Mouse (Mus musculus): ENCODE results near the gene Hs3st4. TPM values are rescaled to one million over a fixed set of nuclear protein-coding genes. Genes with fewer than 3 reads are reported as not detected.

The Hs3st4 gene
- polyA plus RNA-seq, 1 experiment from 2014 or later = 14.9 TPM

DNA sequence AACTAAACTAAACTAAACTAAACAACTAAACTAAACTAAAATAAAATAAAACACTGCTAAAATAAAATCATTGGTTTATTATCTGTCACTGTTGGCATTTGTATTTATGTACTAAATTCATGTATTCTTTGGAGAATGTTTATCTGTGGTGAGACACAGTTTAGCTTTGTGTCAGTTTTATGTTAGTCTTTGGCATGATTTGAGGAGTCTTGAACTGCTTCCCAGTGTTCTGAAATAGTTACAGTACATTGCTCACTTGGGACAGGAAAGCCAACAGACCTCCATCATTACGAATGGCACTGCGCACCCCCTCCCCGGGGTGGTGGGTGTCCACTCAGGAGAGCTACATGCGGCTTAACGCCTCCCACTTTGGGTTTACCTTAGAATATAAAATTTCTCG, 158.6 kb downstream of the Hs3st4 start:
- no peaks in the 10 kb centered on the region for H3K27me3 ChIP-seq (replicated peaks)
- H3K9ac ChIP-seq (replicated peaks) = no peak overlapping the region
- no peaks in the 10 kb centered on the region for H3K36me3 ChIP-seq
- H3K27ac ChIP-seq (replicated peaks) = no peak overlapping the region
- no peaks in the 10 kb centered on the region for H3K4me1 ChIP-seq
- no peaks in the 10 kb centered on the region for H3K9me3 ChIP-seq (replicated peaks)
- 89% methylated on average over 6 of the region's 6 CpGs for WGBS
- H3K4me3 ChIP-seq (replicated peaks) = no peak overlapping the region
- no peak overlapping the region for H3K4me2 ChIP-seq
- ATAC-seq (ENCODE audit: low FRiP score) = no peak

DNA sequence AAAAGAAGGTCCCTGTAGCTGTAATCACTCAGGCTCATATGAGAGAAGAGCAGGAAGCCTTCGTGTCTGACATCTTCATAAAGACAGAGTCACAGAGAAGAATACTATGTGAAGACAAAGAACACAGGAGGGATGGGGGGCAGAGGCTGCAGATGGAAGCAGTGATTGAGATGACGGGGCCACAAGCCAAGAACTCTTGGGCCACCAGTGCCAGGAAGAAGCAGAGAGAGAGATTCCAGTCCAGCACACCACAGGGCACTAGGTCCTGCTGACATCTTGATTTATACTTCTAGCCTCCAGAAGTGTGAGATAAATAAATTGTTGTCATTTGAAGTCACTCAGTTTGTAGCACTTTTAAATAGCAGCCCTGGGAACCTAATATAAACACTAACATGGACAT, 168.2 kb downstream of the Hs3st4 start:
- H3K9ac ChIP-seq (replicated peaks) = no peak overlapping the region
- ATAC-seq (ENCODE audit: low FRiP score) = no peak
- no peaks in the 10 kb centered on the region for H3K36me3 ChIP-seq
- 79% methylated on average over 2 of the region's 2 CpGs for WGBS
- no peaks in the 10 kb centered on the region for H3K27me3 ChIP-seq (replicated peaks)
- no peaks in the 10 kb centered on the region for H3K4me1 ChIP-seq
- H3K4me2 ChIP-seq = no peak overlapping the region
- no peak overlapping the region for H3K27ac ChIP-seq (replicated peaks)
- no peaks in the 10 kb centered on the region for H3K9me3 ChIP-seq (replicated peaks)
- H3K4me3 ChIP-seq (replicated peaks) = no peak overlapping the region

DNA sequence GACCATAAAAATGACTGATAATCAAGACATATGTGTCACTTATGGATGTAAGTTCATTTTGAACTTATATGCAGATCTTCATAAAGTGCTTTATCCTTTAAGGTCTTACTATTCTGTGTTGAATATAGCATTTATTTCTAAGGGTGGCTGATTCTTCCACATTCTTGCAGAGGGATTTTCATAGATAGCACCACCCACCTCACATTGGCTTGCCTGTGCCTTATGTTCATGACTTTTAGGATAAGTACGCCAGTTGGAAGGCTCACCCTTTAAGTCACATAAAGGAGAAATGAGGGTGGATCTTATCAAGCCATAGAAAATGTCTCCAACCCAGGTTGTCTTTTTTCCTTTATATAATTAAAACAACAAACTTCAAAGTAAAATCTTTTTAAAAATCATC, 180.6 kb downstream of the Hs3st4 start:
- 89% methylated on average over 1 of the region's 1 CpGs for WGBS
- H3K27me3 ChIP-seq (replicated peaks) = no peaks in the 10 kb centered on the region
- no peak for ATAC-seq (ENCODE audit: low FRiP score)
- H3K9me3 ChIP-seq (replicated peaks) = no peaks in the 10 kb centered on the region
- no peak overlapping the region for H3K27ac ChIP-seq (replicated peaks)
- no peaks in the 10 kb centered on the region for H3K36me3 ChIP-seq
- H3K9ac ChIP-seq (replicated peaks) = no peak overlapping the region
- no peaks in the 10 kb centered on the region for H3K4me1 ChIP-seq
- H3K4me2 ChIP-seq = no peak overlapping the region
- no peak overlapping the region for H3K4me3 ChIP-seq (replicated peaks)

DNA sequence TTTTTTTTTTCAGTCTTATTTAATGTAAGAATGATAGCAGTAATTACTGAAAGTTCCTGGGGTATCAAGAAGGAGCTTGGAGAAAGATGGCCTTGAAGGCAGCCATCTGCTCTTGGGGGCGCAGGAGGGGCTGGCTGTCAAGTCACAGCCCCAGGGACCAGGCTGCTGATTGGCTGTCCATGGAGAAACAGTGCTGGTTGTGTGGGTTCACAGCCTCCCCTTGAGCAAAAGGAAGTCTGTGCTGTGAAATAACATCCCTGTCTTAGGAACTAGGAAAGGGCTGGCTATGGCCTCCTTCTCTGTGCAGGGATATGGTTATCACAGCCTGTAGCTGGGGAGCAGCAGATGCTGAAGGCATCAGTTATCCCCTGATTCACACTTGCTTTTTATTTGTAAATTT, 183.6 kb downstream of the Hs3st4 start:
- Histone ChIP-seq H3K4me3 (replicated peaks) (no peak overlapping the region), H3K9ac (replicated peaks) (no peak overlapping the region), H3K9me3 (replicated peaks) (no peaks in the 10 kb centered on the region), H3K27ac (replicated peaks) (no peak overlapping the region), H3K36me3 (no peaks in the 10 kb centered on the region), H3K4me2 (no peak overlapping the region), H3K27me3 (replicated peaks) (no peaks in the 10 kb centered on the region), H3K4me1 (no peaks in the 10 kb centered on the region)
- 50% methylated on average over 1 of the region's 1 CpGs for WGBS
- ATAC-seq (ENCODE audit: low FRiP score) = no peak

DNA sequence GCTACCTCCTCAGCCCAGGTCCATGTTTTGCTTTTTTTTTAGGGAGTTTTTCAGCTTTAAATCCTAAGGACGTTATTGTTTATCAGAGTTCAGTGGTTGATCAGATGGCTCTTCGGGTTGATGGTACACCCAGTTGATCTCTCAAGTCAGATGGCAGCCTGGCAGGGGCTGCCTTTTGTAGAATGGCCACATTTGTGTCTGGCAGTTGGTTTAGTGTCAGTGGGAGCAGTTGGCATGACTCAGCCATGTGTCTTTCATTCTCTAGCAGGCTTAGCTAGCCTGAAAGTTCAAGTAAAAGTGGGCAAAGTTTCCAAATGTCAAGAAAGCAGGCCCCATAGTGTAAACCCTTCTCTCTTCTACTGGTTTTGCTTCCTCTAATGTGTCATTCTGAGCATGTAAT, 186.1 kb downstream of the Hs3st4 start:
- WGBS = 89% methylated on average over 2 of the region's 2 CpGs
- H3K4me1 ChIP-seq = no peaks in the 10 kb centered on the region
- no peaks in the 10 kb centered on the region for H3K36me3 ChIP-seq
- H3K4me2 ChIP-seq = no peak overlapping the region
- no peak for ATAC-seq (ENCODE audit: low FRiP score)
- no peaks in the 10 kb centered on the region for H3K27me3 ChIP-seq (replicated peaks)
- H3K9ac ChIP-seq (replicated peaks) = no peak overlapping the region
- no peak overlapping the region for H3K4me3 ChIP-seq (replicated peaks)
- H3K9me3 ChIP-seq (replicated peaks) = no peaks in the 10 kb centered on the region
- no peak overlapping the region for H3K27ac ChIP-seq (replicated peaks)

DNA sequence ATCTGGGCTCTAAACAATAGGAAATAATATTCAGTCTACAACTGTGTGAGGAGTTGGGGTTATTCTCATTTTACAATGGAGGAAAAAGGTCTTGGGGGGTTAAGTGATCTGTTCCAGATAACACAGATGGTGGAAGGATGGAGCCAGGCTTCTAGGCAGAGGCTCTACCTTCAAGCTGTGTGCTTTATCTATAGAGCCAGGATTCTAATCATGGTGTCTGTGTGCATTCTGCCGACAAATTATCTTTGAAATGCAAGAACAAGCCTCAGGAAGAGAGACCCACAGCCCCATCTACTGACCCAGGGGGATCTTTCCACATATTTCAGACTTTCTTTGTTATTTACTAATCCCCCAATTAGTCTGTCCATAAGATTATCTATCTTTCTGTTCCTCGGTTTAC, 187.3 kb downstream of the Hs3st4 start:
- H3K9me3 ChIP-seq (replicated peaks) = no peaks in the 10 kb centered on the region
- WGBS = 89% methylated on average over 2 of the region's 2 CpGs
- no peaks in the 10 kb centered on the region for H3K36me3 ChIP-seq
- no peak overlapping the region for H3K9ac ChIP-seq (replicated peaks)
- H3K27ac ChIP-seq (replicated peaks) = no peak overlapping the region
- ATAC-seq (ENCODE audit: low FRiP score) = no peak
- no peak overlapping the region for H3K4me2 ChIP-seq
- no peaks in the 10 kb centered on the region for H3K4me1 ChIP-seq
- H3K4me3 ChIP-seq (replicated peaks) = no peak overlapping the region
- H3K27me3 ChIP-seq (replicated peaks) = no peaks in the 10 kb centered on the region

DNA sequence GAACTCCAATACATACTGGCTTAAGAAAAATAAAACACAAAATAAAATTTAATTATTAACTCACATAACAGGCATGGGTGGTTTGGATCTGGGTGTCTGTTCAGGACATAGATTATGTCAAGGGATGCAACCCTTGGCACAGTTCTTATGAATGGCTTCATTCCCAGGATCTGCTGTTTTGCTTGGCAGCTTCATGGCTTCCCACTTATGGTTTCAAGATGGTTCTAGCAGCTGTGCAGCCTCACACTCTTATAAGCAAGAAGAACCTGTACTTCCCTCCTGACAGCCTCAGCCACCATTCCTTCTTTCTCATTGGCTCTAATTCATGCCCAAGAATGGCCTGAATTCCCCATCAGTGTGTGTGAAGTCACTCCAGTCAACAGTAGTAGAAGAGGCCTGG, 189.3 kb downstream of the Hs3st4 start:
- no peak for ATAC-seq (ENCODE audit: low FRiP score)
- no peak overlapping the region for H3K27ac ChIP-seq (replicated peaks)
- no peaks in the 10 kb centered on the region for H3K36me3 ChIP-seq
- H3K4me1 ChIP-seq = no peaks in the 10 kb centered on the region
- H3K4me2 ChIP-seq = no peak overlapping the region
- H3K9me3 ChIP-seq (replicated peaks) = no peaks in the 10 kb centered on the region
- no peaks in the 10 kb centered on the region for H3K27me3 ChIP-seq (replicated peaks)
- no peak overlapping the region for H3K4me3 ChIP-seq (replicated peaks)
- H3K9ac ChIP-seq (replicated peaks) = no peak overlapping the region

DNA sequence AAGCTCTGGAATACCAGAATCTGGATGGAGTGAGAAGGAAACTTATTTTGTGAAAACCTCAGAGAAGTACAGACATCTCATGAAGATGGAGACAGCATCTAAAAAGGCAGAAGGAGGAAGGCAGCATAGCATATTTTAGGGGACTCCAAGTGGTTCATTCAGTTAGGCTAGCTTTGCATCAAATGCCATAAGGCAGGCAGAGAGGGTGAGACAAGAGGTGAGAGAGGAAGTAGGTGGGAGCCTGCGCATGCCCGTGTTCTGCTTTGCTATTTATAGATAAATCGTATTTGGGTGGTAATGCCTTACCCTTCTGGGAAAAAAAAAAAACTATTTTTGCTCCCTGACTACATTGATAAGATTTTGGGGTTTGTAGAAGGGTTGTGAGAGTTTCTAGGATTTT, 198.3 kb downstream of the Hs3st4 start:
- no peaks in the 10 kb centered on the region for H3K27me3 ChIP-seq (replicated peaks)
- no peaks in the 10 kb centered on the region for H3K4me1 ChIP-seq
- no peak for ATAC-seq (ENCODE audit: low FRiP score)
- H3K4me2 ChIP-seq = no peak overlapping the region
- no peak overlapping the region for H3K27ac ChIP-seq (replicated peaks)
- no peaks in the 10 kb centered on the region for H3K36me3 ChIP-seq
- H3K9ac ChIP-seq (replicated peaks) = no peak overlapping the region
- no peak overlapping the region for H3K4me3 ChIP-seq (replicated peaks)
- no peaks in the 10 kb centered on the region for H3K9me3 ChIP-seq (replicated peaks)
- WGBS = 92% methylated on average over 3 of the region's 3 CpGs

DNA sequence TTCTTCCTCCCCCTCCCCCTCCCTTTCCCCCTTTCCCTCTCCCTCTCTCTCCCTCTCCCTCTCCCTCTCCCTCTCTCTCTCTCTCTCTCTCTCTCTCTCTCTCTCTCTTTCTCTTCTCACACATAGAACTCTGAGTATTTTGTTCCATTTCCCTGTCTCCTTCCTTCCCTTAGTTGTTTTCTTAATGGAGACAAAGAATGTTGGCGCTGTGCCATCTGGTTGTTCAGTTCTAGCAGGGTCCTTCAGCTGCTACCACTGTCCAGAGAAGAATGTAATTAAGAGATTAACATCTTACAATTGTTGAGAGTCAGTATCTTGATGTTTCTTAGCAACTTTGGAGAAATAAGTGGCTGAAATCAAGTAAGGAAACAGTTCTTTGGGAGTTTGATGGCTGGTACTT, 202.0 kb downstream of the Hs3st4 start:
- Histone ChIP-seq H3K4me2 (no peak overlapping the region), H3K9ac (replicated peaks) (no peak overlapping the region), H3K9me3 (replicated peaks) (no peaks in the 10 kb centered on the region), H3K4me1 (no peaks in the 10 kb centered on the region), H3K27ac (replicated peaks) (no peak overlapping the region), H3K27me3 (replicated peaks) (no peaks in the 10 kb centered on the region), H3K4me3 (replicated peaks) (no peak overlapping the region), H3K36me3 (no peaks in the 10 kb centered on the region)
- no peak for ATAC-seq (ENCODE audit: low FRiP score)
- 93% methylated on average over 1 of the region's 1 CpGs for WGBS

DNA sequence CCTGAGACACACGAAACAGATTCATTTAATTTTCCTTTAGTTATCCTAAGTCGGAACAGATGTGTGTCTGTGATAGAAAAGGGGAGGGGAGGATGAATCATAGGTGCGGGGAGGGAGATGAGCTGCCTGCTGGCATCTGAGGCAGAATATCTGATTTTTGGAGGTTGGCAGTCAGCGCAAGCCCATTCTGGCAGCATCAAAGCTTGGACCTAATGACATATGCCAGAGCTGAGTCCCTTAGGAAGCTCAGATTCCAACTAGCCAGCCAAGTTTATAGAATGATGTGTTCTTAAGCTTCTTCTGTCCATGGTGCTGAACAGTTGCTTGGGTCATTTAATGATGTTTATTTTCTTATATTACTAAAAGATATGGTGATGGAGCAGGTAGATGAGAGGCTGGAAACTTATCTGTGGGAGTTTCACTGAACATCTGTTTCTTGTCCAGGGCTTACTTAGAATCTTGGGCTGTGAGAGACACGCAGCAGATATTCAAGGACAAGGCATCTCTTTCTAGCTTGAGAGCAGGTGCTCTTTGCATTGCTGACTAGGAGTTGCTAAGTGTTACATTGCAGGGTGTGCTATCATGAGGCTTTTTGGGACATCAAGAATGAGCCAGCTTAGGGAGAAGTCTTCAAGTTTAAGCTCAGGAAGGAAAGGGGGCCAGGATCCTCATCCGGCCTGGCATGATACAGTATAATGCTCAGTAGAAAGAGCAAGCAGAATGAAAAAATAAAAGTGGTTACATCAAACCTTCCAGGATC, 216.3 kb downstream of the Hs3st4 start:
- H3K4me3 ChIP-seq (replicated peaks) = no peak overlapping the region
- H3K27me3 ChIP-seq (replicated peaks) = no peaks in the 10 kb centered on the region
- no peak for ATAC-seq (ENCODE audit: low FRiP score)
- WGBS = 78% methylated on average over 6 of the region's 6 CpGs
- H3K9me3 ChIP-seq (replicated peaks) = no peaks in the 10 kb centered on the region
- H3K4me2 ChIP-seq = no peak overlapping the region
- H3K36me3 ChIP-seq = no peaks in the 10 kb centered on the region
- H3K27ac ChIP-seq (replicated peaks) = no peak overlapping the region
- no peaks in the 10 kb centered on the region for H3K4me1 ChIP-seq
- no peak overlapping the region for H3K9ac ChIP-seq (replicated peaks)

DNA sequence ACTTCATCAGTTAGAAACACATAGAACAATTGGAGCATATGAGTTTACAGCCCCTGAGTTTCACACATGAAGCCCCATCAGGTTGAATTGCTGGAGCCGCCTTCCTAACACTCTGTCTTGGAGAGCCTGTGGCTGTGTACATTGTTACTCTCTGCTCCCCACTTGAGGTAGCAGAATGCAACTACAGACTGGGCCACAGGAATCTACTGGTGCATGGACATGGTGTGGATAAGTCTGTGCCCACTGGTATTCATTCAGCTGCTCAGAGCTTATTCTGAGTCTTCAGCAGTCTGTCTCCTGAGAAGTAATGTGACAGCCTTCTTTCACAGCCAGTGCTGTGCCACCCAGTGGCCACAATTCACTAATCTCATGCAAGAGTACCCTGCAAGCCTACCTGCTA, 234.3 kb downstream of the Hs3st4 start:
- WGBS = 87% methylated on average over 1 of the region's 1 CpGs
- H3K9me3 ChIP-seq (replicated peaks) = no peaks in the 10 kb centered on the region
- no peaks in the 10 kb centered on the region for H3K27me3 ChIP-seq (replicated peaks)
- no peak for ATAC-seq (ENCODE audit: low FRiP score)
- H3K9ac ChIP-seq (replicated peaks) = no peak overlapping the region
- no peaks in the 10 kb centered on the region for H3K36me3 ChIP-seq
- peaks cover 15% of the 10 kb centered on the region; the same call in 1 of the 2 replicates for H3K4me1 ChIP-seq
- H3K4me3 ChIP-seq (replicated peaks) = no peak overlapping the region
- H3K4me2 ChIP-seq = no peak overlapping the region
- H3K27ac ChIP-seq (replicated peaks) = no peak overlapping the region

DNA sequence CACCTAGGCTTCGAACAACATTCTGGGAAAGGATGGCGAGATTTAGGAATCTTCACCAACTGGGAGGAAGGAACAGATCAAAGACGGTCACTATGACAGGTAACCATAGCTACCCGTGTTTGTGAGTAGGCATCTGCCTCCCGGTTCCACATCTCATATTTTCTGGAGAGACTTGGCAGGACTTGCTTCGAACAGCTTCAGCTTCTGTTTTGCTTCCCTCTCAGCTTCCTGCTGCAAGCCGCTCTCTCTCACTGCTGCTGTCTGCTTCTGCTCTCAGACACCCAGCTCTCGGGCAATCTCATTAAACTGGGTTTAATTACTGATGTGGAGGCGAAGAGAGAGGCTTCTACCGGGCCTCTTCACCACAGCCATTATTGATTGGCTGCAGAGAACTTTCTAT, 237.9 kb downstream of the Hs3st4 start:
- 46% methylated on average over 10 of the region's 10 CpGs for WGBS
- no peak overlapping the region for H3K4me2 ChIP-seq
- no peak for ATAC-seq (ENCODE audit: low FRiP score)
- no peaks in the 10 kb centered on the region for H3K9me3 ChIP-seq (replicated peaks)
- H3K4me3 ChIP-seq (replicated peaks) = no peak overlapping the region
- H3K27me3 ChIP-seq (replicated peaks) = no peaks in the 10 kb centered on the region
- H3K4me1 ChIP-seq = peaks cover 15% of the 10 kb centered on the region; the same call in 1 of the 2 replicates
- H3K36me3 ChIP-seq = no peaks in the 10 kb centered on the region
- no peak overlapping the region for H3K9ac ChIP-seq (replicated peaks)
- H3K27ac ChIP-seq (replicated peaks) = no peak overlapping the region

Data from neural tube, embryonic 15.5 days (tissue).